Mouse (Mus musculus) erythroblast, embryonic 14.5 days (primary cell): ENCODE data around the gene Fgfr2.

Experiments
- GATA1 ChIP-seq: IDR thresholded peaks from 2 replicates; pipeline ENCODE4 v1.6.1; 2012; ENCODE audit warnings: low read length, inconsistent platforms, mixed read lengths
- TAL1 ChIP-seq: IDR thresholded peaks from 3 replicates; pipeline ENCODE4 v1.6.1; 2012; ENCODE audit warnings: low read length, inconsistent platforms, mixed read lengths

DNA sequence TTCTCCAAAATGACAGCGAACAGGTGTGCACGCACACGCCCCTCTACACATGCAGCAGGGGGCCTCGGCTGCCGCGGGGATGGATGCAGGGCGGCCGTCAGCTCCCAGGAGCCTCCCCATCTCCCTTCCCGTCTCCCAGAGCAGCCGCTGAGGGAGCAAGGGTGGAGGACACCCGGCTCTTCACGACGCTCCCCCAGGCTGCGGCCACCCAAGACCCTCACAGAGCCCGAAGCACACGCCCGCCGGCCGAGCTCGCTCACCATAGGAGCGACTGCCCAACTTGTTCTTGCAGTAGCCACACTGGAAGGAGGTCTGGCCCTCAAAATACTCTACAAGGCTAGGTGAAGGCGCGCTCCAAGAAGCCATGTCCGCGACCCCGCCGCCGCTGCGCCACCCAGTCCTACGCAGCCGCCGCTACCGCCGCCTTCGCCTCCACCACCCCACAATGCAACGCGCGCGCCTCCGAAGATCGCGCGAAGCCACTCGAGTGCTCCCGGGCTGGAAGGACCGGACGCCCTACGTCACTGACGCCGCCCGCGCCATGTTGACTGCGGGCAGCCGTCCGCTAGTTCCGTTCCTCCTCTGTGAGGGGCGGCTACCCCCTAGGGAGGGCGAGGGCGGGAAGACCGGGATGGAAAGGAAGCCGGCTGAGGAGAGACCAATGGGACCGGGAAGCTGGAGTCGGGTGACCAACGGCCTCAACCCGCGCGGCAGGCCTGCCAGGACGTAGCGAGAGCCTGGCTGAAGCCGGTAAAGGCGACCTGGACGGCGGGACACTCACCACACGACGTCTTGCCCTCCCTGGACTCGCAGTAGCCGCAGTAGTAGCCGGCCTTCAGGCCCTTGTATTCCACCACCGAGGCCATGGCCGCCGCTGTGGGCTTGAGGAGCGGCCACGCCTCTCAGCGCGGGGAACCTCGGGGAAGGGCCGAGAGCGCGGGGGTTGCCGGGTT, 2603.8 kb downstream of the Fgfr2 start:
- TF ChIP-seq TAL1 (no peak), GATA1 (no peak)
